Mouse (Mus musculus) E14TG2a.4 (cell line): ENCODE measurements at regions not wholly inside any gene's neighbourhood (a gene's known extent, or its start where the extent isn't known, plus 50 kb on each side); places are given as distances from the start of the nearest gene placed in this dataset.

Source experiments
- H3K27me3 ChIP-seq: 2 replicates; pipeline ENCODE4 v1.6.1; 2014; ENCODE audit warnings: low read length, control low read depth; ENCODE audit not compliant: insufficient read depth
- H3K36me3 ChIP-seq: 2 replicates; pipeline ENCODE4 v1.6.1; 2014; ENCODE audit warnings: low read length, control low read depth; ENCODE audit not compliant: insufficient read depth
- H3K4me1 ChIP-seq: replicated peaks from 2 replicates; pipeline ENCODE4 v1.6.1; 2014; ENCODE audit warnings: low read depth, low read length, control low read depth
- H3K4me3 ChIP-seq: replicated peaks from 2 replicates; pipeline ENCODE4 v1.5.1; 2014; ENCODE audit warnings: mild to moderate bottlenecking, low read length
- H3K9me3 ChIP-seq: 2 replicates; pipeline ENCODE4 v1.6.1; 2014; ENCODE audit warnings: low read length, control low read depth
- CTCF ChIP-seq: conservative IDR thresholded peaks from 2 replicates; pipeline ENCODE4 v1.5.1; 2014; ENCODE audit warnings: low read length
- NANOG ChIP-seq: IDR thresholded peaks from 2 replicates; pipeline ENCODE4 v1.6.1; 2014; ENCODE audit warnings: borderline replicate concordance, low read length, mixed read lengths
- POU5F1 ChIP-seq: IDR thresholded peaks from 2 replicates; pipeline ENCODE4 v1.6.1; 2014; ENCODE audit warnings: low read length, borderline replicate concordance

- H3K9me3 ChIP-seq = no peaks in the 10 kb centered on the region
- H3K4me1 ChIP-seq = peaks cover 29% of the 10 kb centered on the region
- H3K4me3 ChIP-seq = 0 out of 2 replicates have a peak overlapping the region, but pooled peaks have one; percentile 21
- peaks cover 4% of the 10 kb centered on the region; the same call in 1 of the 2 replicates for H3K27me3 ChIP-seq
- TF ChIP-seq POU5F1 = no peak
- TF ChIP-seq CTCF = no peak
- no peak for TF ChIP-seq NANOG
- H3K36me3 ChIP-seq = no peaks in the 10 kb centered on the region
Measured at GRCm38 (mm10) chr15:36891851-36892250, 115.7 kb downstream of the Zfp706 start.

DNA sequence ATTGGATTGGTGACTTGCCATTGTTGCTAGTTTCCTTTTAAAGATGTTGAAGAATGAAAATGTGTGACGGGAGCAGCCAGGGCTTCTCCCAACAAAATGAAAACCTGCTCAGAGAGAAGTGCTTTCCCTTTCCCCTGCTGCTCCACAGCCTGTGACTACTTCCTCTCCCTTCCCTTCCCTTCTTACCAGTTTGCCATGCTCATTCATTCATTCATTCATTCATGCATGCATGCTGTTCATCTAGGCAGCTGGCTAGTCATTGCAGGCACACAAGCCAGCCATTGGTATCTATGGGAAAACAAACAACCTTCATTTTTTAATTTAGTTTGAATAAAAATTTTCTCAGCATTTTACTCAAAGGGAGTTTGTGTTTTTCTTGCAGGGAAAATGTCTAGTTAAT is 116.3 kb downstream of the Zfp706 start:
- H3K4me1 ChIP-seq = peaks cover 29% of the 10 kb centered on the region
- H3K4me3 ChIP-seq = 0 out of 2 replicates have a peak overlapping the region, but pooled peaks have one; percentile 21
- H3K9me3 ChIP-seq = no peaks in the 10 kb centered on the region
- H3K36me3 ChIP-seq = no peaks in the 10 kb centered on the region
- TF ChIP-seq NANOG (no peak), CTCF (no peak), POU5F1 (no peak)
- H3K27me3 ChIP-seq = peaks cover 4% of the 10 kb centered on the region; the same call in 1 of the 2 replicates

GRCm38 (mm10) chr15:36889072-36889471 is 118.5 kb downstream of the Zfp706 start:
- no peak overlapping the region for H3K4me3 ChIP-seq
- TF ChIP-seq CTCF = no peak
- no peak for TF ChIP-seq POU5F1
- no peak for TF ChIP-seq NANOG
- H3K9me3 ChIP-seq = no peaks in the 10 kb centered on the region

GRCm38 (mm10) chr15:36888351-36889069 is 119.1 kb downstream of the Zfp706 start:
- no peaks in the 10 kb centered on the region for H3K36me3 ChIP-seq
- H3K27me3 ChIP-seq = peaks cover 14% of the 10 kb centered on the region; the same call in 1 of the 2 replicates
- TF ChIP-seq CTCF = no peak
- TF ChIP-seq POU5F1 = no peak
- TF ChIP-seq NANOG = no peak
- H3K9me3 ChIP-seq = peaks cover under 1% of the 10 kb centered on the region; the same call in 1 of the 2 replicates
- no peak overlapping the region for H3K4me3 ChIP-seq
- H3K4me1 ChIP-seq = peaks cover 48% of the 10 kb centered on the region

More at GRCm38 (mm10) chr15:36889072-36889471, 118.5 kb downstream of the Zfp706 start:
- H3K27me3 ChIP-seq = peaks cover 14% of the 10 kb centered on the region; the same call in 1 of the 2 replicates
- H3K4me1 ChIP-seq = peaks cover 49% of the 10 kb centered on the region
- H3K36me3 ChIP-seq = no peaks in the 10 kb centered on the region

DNA sequence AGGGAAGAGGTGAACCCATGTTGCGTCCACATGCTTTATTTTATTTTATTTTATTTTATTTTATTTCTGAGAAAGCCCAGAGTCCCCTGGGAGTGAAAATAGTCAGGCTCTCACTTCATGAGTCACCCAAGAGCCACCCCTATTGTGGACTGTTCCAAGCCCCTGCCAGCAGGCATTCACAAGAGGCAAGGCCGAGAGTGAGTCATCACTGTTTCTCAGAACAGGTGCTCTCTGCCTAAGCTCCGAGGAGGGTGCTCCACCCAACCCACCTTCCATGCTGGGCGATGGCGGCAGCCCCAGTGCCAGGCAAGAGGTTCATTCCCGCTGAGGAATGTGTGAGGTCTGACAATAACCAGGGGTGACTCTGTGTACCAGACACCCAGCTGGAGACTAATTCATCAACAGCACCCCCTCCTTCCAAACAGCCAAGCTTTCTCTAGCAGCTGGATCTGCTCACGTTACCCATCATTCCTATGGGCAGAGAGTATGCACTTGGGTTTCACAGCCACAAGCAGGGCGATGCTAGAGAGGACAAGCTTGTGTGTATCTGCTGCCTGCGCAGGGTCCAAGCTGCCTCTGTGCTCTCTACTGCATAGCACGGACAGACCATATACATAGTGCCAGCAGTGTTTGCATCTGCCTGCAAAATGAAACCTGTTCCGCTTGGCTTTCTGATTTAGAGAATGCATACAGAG is 122.8 kb downstream of the Zfp706 start:
- TF ChIP-seq POU5F1 = no peak
- no peaks in the 10 kb centered on the region for H3K36me3 ChIP-seq
- peaks cover 8% of the 10 kb centered on the region for H3K9me3 ChIP-seq
- peaks cover 10% of the 10 kb centered on the region; the same call in 1 of the 2 replicates for H3K27me3 ChIP-seq
- H3K4me3 ChIP-seq = peak overlapping the region; percentile 48
- peaks cover 27% of the 10 kb centered on the region for H3K4me1 ChIP-seq

GRCm38 (mm10) chr15:36884074-36884473 is 123.5 kb downstream of the Zfp706 start:
- Histone ChIP-seq H3K4me1 (peaks cover 34% of the 10 kb centered on the region), H3K27me3 (peaks cover 10% of the 10 kb centered on the region; the same call in 1 of the 2 replicates), H3K4me3 (no peak overlapping the region), H3K9me3 (peaks cover 8% of the 10 kb centered on the region), H3K36me3 (no peaks in the 10 kb centered on the region)
- no peak for TF ChIP-seq NANOG
- TF ChIP-seq CTCF = no peak

DNA sequence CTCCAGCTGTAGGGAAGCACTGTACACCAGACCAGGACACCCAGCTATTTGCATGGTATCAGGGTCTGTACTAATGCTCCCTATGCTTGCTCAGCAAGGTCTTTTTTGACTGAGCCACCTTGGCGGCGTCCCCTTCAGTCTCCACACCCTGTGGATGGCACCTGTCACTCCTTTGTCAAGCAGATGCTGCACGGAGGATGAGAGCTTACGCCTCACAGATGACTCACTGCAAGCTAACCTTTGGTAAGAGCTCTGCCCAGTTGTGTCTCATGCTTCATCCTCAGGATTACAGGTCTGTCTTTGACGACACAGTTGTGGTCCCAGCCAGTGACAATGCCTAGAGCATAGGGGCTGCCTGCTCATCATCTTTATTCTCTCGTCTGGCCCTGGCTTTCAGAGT is 124.4 kb downstream of the Zfp706 start:
- Histone ChIP-seq H3K36me3 (no peaks in the 10 kb centered on the region), H3K9me3 (peaks cover 8% of the 10 kb centered on the region), H3K4me1 (peaks cover 36% of the 10 kb centered on the region), H3K4me3 (no peak overlapping the region), H3K27me3 (peaks cover 10% of the 10 kb centered on the region; the same call in 1 of the 2 replicates)
- no peak for TF ChIP-seq POU5F1
- no peak for TF ChIP-seq NANOG
- no peak for TF ChIP-seq CTCF

DNA sequence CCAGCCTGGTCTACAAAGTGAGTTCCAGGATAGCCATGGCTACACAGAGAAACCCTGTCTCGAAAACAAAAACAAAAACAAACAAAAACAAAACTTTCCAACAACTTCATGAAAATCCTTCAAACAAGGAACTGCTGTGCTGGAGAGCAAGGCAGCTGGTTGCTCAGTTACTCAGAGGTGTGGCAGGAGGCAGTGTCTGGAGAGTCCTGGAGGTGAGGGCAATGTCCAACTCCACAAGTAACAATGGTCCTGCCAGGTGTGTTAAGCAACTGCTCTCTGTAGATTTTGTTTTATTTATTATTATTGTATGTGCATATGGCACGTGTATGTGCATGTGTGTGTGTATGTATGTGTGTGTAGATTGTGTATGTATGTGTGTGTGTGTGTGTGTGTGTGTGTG is 126.0 kb downstream of the Zfp706 start:
- peaks cover 10% of the 10 kb centered on the region; the same call in 1 of the 2 replicates for H3K27me3 ChIP-seq
- TF ChIP-seq NANOG (no peak), CTCF (no peak), POU5F1 (no peak)

More for the DNA sequence above, 126.0 kb downstream of the Zfp706 start:
- H3K4me3 ChIP-seq = no peak overlapping the region
- peaks cover 43% of the 10 kb centered on the region for H3K4me1 ChIP-seq
- H3K36me3 ChIP-seq = no peaks in the 10 kb centered on the region
- peaks cover 8% of the 10 kb centered on the region for H3K9me3 ChIP-seq
